Comparison of ENCODE assay signal across 17 mouse cellular contexts in the genomic region with DNA sequence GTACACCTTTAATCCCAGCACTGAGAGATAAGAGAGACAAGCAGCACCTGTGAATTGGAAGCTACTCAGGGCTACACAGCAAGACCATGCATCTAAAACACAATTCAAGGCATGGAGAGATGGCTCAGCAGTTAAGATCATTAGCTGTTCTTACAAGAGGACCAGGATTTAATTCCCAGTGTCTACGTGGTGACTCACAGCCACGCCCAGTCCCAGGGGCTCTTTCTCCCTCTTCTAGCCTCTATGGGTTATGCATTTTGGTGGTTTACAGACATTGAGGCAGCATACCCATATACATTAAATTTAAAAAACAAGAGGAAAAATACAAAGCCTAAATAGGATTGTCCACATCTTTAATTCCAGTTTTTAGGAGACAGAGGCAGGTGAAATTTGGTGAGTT.
"Had no signal": no experiment of that assay in that cellular context is flagged by ENCODE, and none has a peak within 500 bp of the region (broad histone marks: within the 10 kb centered on the region; RNA-seq: fewer than 3 reads in every experiment).

No protein-coding gene starts in this region.

- DNase-seq: lung, adult 18-20 months; lung, embryonic 14.5 days; lung, postnatal 10 days; lung, postnatal 4 days; midbrain, embryonic 14.5 days; retina, postnatal 1 day; right cerebral cortex, adult 18-20 months; right cerebral cortex, postnatal 25 days; right cerebral cortex, postnatal 4 days; spleen, adult 18-20 months; thymus, adult 18-20 months; thymus, postnatal 14 days; thymus, postnatal 36 days had no signal

- H3K27me3 ChIP-seq: midbrain, embryonic 12.5 days; neural tube, embryonic 13.5 days; neural tube, embryonic 15.5 days had no signal

- H3K4me1 ChIP-seq: midbrain, embryonic 10.5 days had no signal

- H3K9ac ChIP-seq: lung, embryonic 14.5 days; midbrain, embryonic 12.5 days; neural tube, embryonic 13.5 days; neural tube, embryonic 15.5 days had no signal

- H3K9me3 ChIP-seq: midbrain, embryonic 10.5 days; midbrain, embryonic 12.5 days; neural tube, embryonic 13.5 days; neural tube, embryonic 15.5 days had no signal

- H3K4me2 ChIP-seq: lung, embryonic 14.5 days; midbrain, embryonic 12.5 days; neural tube, embryonic 13.5 days; neural tube, embryonic 15.5 days had no signal

- H3K4me3 ChIP-seq: midbrain, embryonic 10.5 days; midbrain, embryonic 12.5 days; neural tube, embryonic 13.5 days; neural tube, embryonic 15.5 days had no signal

- H3K27ac ChIP-seq: midbrain, embryonic 10.5 days; midbrain, embryonic 12.5 days; neural tube, embryonic 13.5 days; neural tube, embryonic 15.5 days had no signal

- H3K36me3 ChIP-seq: midbrain, embryonic 10.5 days; midbrain, embryonic 12.5 days; neural tube, embryonic 13.5 days; neural tube, embryonic 15.5 days had no signal
